16 mouse cellular contexts compared by ENCODE assay signal in the genomic region with DNA sequence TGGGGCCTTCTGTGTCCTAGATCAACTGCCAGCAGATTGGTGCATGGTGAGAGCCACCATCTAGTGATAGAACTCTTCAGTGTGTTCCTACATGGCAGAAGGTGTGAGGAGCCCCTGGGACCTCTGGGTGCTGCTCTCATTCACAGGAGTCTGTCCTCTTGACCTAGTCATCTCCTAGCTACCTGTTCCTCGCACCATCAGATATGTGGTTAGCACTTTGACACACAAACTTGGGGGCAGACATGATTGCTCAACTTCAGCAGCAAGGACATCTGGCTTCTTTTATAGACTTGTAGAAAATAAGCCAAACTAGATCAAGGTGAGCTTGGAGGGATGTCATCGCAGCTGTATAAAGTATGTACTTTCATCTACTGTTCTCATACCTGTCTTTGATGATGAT.
"Had no signal": no experiment of that assay in that cellular context is flagged by ENCODE, and none has a peak within 500 bp of the region (broad histone marks: within the 10 kb centered on the region; RNA-seq: fewer than 3 reads in every experiment).

No protein-coding gene starts in this region.

- DNase-seq: cerebellum, adult 8-10 months; cerebellum, adult 9-10 months; cerebellum, adult 9-11 months; cerebellum, postnatal 10 days; cerebellum, postnatal 14 days; cerebellum, postnatal 25 days; cerebellum, postnatal 36 days; embryo, embryonic 11 days; forebrain, postnatal 0 days; gastrocnemius, adult 2 months; gastrocnemius, postnatal 10 days; gastrocnemius, postnatal 14 days; gastrocnemius, postnatal 25 days; gastrocnemius, postnatal 36 days; heart, adult 18-20 months; heart, adult 2 months had no signal
